ENCODE assay signal across 19 mouse cellular contexts in the genomic region with DNA sequence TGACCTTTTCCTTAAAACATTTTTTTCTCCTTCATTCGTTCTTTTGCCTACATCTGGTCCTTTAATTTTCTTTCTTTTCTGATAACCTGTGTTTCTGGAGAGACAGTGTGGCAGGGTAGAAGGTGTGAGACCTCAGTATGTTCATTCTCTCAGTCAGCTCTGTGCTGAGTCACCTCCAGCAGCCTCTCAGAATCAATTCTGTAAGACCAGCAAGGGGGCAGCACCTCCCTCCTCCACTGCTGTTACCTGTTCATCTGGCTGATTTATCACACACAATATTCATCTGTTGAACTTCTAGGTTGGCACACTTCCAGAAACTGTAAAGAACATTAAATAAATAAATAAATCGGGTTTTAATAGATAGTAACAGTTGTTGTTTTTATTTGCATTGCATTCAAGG. TPM values are rescaled to one million over a fixed set of nuclear protein-coding genes. Genes with fewer than 3 reads are reported as not detected.
DNase-seq lines count a peak whose midpoint lies in the region; ATAC-seq and TF ChIP-seq lines count a peak whose summit lies in the region.
"Had no signal": no experiment of that assay in that cellular context is flagged by ENCODE, and none has a peak within 500 bp of the region (broad histone marks: within the 10 kb centered on the region; RNA-seq: fewer than 3 reads in every experiment).

No protein-coding gene starts in this region.

- TF ChIP-seq CTCF in MEL (IDR thresholded peaks at IDR 0.05 in 2 of 3, conservative IDR thresholded peaks at IDR 0.05 in 1 of 3; ENCODE audit: control insufficient read depth in 1 of 3, insufficient read depth in 1 of 3, low read depth in 2 of 3, low read length in 3 of 3, poor library complexity in 1 of 3, severe bottlenecking in 1 of 3): peak in 2 of 3 experiments; percentile 5 to 17; a peak in 1 of 6 replicates

- no peak overlapping the region for H3K9ac ChIP-seq in intestine, embryonic 15.5 days
- H3K9ac ChIP-seq in intestine, embryonic 16.5 days (ENCODE audit: low read depth, low read length): no peak overlapping the region
- no peak overlapping the region for H3K9ac ChIP-seq in MEL (ENCODE audit: control insufficient read depth, low read depth, low read length, poor library complexity, severe bottlenecking)
- H3K9ac ChIP-seq: embryonic facial prominence, embryonic 15.5 days; forebrain, embryonic 12.5 days; heart, embryonic 12.5 days; hindbrain, embryonic 15.5 days; neural tube, embryonic 13.5 days had no signal

- no peak overlapping the region for H3K27ac ChIP-seq in intestine, embryonic 15.5 days
- no peak overlapping the region for H3K27ac ChIP-seq in intestine, embryonic 16.5 days (ENCODE audit: low read length)
- no peak overlapping the region for H3K27ac ChIP-seq in MEL (ENCODE audit: control insufficient read depth, low read depth, low read length)
- H3K27ac ChIP-seq: embryonic facial prominence, embryonic 15.5 days; forebrain, embryonic 12.5 days; hindbrain, embryonic 15.5 days; midbrain, embryonic 10.5 days; neural tube, embryonic 13.5 days had no signal

- TF ChIP-seq RAD21 in MEL (IDR thresholded peaks at IDR 0.05; ENCODE audit: low read depth, low read length): no peak; the same call in 1 of the 2 replicates

- peak; percentile 14 for DNase-seq in thymus, postnatal 14 days
- no peak for DNase-seq in thymus, adult 18-20 months
- DNase-seq in MEL (ENCODE audit: low read depth, low spot score): no peak
- no peak for DNase-seq in ovary, postnatal 14 days (ENCODE audit: low spot score)
- DNase-seq in retina, embryonic 14.5 days (ENCODE audit: low spot score): no peak
- DNase-seq: cerebellum, postnatal 10 days; gastrocnemius, postnatal 36 days; kidney, adult 8-10 months; kidney, postnatal 36 days; lung, postnatal 10 days; right cerebral cortex, postnatal 4 days had no signal

- H3K27me3 ChIP-seq in intestine, embryonic 15.5 days (replicated peaks): no peaks in the 10 kb centered on the region
- no peaks in the 10 kb centered on the region for H3K27me3 ChIP-seq in intestine, embryonic 16.5 days (replicated peaks; ENCODE audit: control insufficient read depth, insufficient read depth, low read length)
- H3K27me3 ChIP-seq in MEL (ENCODE audit: control insufficient read depth in 1 of 2, insufficient read depth in 2 of 2, low read length in 2 of 2): no peaks in the 10 kb centered on the region
- H3K27me3 ChIP-seq: embryonic facial prominence, embryonic 15.5 days; forebrain, embryonic 12.5 days; heart, embryonic 12.5 days; hindbrain, embryonic 15.5 days; neural tube, embryonic 13.5 days had no signal

- no peaks in the 10 kb centered on the region for H3K79me2 ChIP-seq in MEL (ENCODE audit: control insufficient read depth, insufficient read depth, low read length, poor library complexity)

- no peaks in the 10 kb centered on the region for H3K9me3 ChIP-seq in intestine, embryonic 15.5 days
- no peaks in the 10 kb centered on the region for H3K9me3 ChIP-seq in intestine, embryonic 16.5 days (ENCODE audit: control insufficient read depth, low read length)
- H3K9me3 ChIP-seq in MEL (replicated peaks; ENCODE audit: insufficient read depth, low read length): no peaks in the 10 kb centered on the region
- H3K9me3 ChIP-seq: embryonic facial prominence, embryonic 15.5 days; forebrain, embryonic 12.5 days; heart, embryonic 12.5 days; hindbrain, embryonic 15.5 days; midbrain, embryonic 10.5 days; neural tube, embryonic 13.5 days had no signal

- no peaks in the 10 kb centered on the region for H3K4me1 ChIP-seq in intestine, embryonic 15.5 days (replicated peaks)
- H3K4me1 ChIP-seq in intestine, embryonic 16.5 days (ENCODE audit: control insufficient read depth, insufficient read depth, low read length): no peaks in the 10 kb centered on the region
- H3K4me1 ChIP-seq in MEL (ENCODE audit: control insufficient read depth in 1 of 2, insufficient read depth in 2 of 2, low read length in 2 of 2): no peaks in the 10 kb centered on the region
- H3K4me1 ChIP-seq: embryonic facial prominence, embryonic 15.5 days; forebrain, embryonic 12.5 days; heart, embryonic 12.5 days; hindbrain, embryonic 15.5 days; midbrain, embryonic 10.5 days; neural tube, embryonic 13.5 days had no signal

- peak; percentile 47; the same call in 1 of the 2 replicates for ATAC-seq in intestine, embryonic 15.5 days
- no peak for ATAC-seq in intestine, embryonic 16.5 days

- TF ChIP-seq EP300 in MEL (IDR thresholded peaks at IDR 0.05; ENCODE audit: low read depth in 1 of 2, low read length in 2 of 2): no peak

- no peaks in the 10 kb centered on the region for H3K36me3 ChIP-seq in intestine, embryonic 15.5 days
- no peaks in the 10 kb centered on the region for H3K36me3 ChIP-seq in intestine, embryonic 16.5 days (ENCODE audit: control insufficient read depth, insufficient read depth, low read length)
- no peaks in the 10 kb centered on the region; a peak in 1 of 4 replicates for H3K36me3 ChIP-seq in MEL (ENCODE audit: control insufficient read depth in 1 of 2, insufficient read depth in 2 of 2, low read length in 2 of 2)
- H3K36me3 ChIP-seq: embryonic facial prominence, embryonic 15.5 days; forebrain, embryonic 12.5 days; hindbrain, embryonic 15.5 days; neural tube, embryonic 13.5 days had no signal

- H3K4me2 ChIP-seq in intestine, embryonic 15.5 days (replicated peaks): no peak overlapping the region
- no peak overlapping the region for H3K4me2 ChIP-seq in intestine, embryonic 16.5 days (ENCODE audit: low read depth, low read length)
- H3K4me2 ChIP-seq: embryonic facial prominence, embryonic 15.5 days; forebrain, embryonic 12.5 days; heart, embryonic 12.5 days; hindbrain, embryonic 15.5 days; neural tube, embryonic 13.5 days had no signal

- WGBS in intestine, embryonic 15.5 days: 56% methylated on average over 2 of the region's 2 CpGs
- 52% methylated on average over 2 of the region's 2 CpGs for WGBS in intestine, embryonic 16.5 days

- no peak overlapping the region for H3K4me3 ChIP-seq in intestine, embryonic 15.5 days (replicated peaks)
- H3K4me3 ChIP-seq in intestine, embryonic 16.5 days (ENCODE audit: low read length): no peak overlapping the region
- H3K4me3 ChIP-seq in MEL (ENCODE audit: control insufficient read depth in 1 of 2, insufficient read depth in 1 of 2, low read depth in 2 of 2, low read length in 2 of 2): no peak overlapping the region
- H3K4me3 ChIP-seq: embryonic facial prominence, embryonic 15.5 days; forebrain, embryonic 12.5 days; heart, embryonic 12.5 days; hindbrain, embryonic 15.5 days; midbrain, embryonic 10.5 days; neural tube, embryonic 13.5 days had no signal

- no peak for TF ChIP-seq POLR2A in MEL (IDR thresholded peaks at IDR 0.05; ENCODE audit: control insufficient read depth in 1 of 2, insufficient read depth in 1 of 2, low read depth in 1 of 2, low read length in 2 of 2, poor library complexity in 1 of 2)

TF ChIP-seq in MEL, 35 proteins besides CTCF, POLR2A, EP300 and RAD21 (continues in another document):
- TF ChIP-seq MXI1 (IDR thresholded peaks at IDR 0.05; ENCODE audit: low read depth, low read length) (no peak), RCOR1 (IDR thresholded peaks at IDR 0.05; ENCODE audit: low read depth, low read length) (no peak), MAFK (IDR thresholded peaks at IDR 0.05; ENCODE audit: borderline replicate concordance, low read depth, low read length) (no peak), NRF1 (IDR thresholded peaks at IDR 0.05; ENCODE audit: insufficient read depth, low read depth, low read length, poor library complexity, severe bottlenecking) (no peak), JUND (IDR thresholded peaks at IDR 0.05; ENCODE audit: low read depth, low read length) (no peak), GABPA (IDR thresholded peaks at IDR 0.05; ENCODE audit: low read depth, low read length) (no peak), MYC (IDR thresholded peaks at IDR 0.05; ENCODE audit: low read depth, low read length) (no peak), USF2 (IDR thresholded peaks at IDR 0.05; ENCODE audit: borderline replicate concordance in 1 of 2, insufficient read depth in 1 of 2, low read depth in 1 of 2, low read length in 2 of 2) (no peak), E2F4 (IDR thresholded peaks at IDR 0.05; ENCODE audit: borderline replicate concordance, low read depth, low read length) (no peak)

RNA-seq across cellular contexts. Expression of a gene that starts 13.3 kb away (rescaled TPM):
- polyA plus RNA-seq in intestine, embryonic 15.5 days (2015; fragmentation: Nextera tagmentation; extraction: Ambion mirVana): 10.1 and 11.3 TPM in 2 replicates
- polyA plus RNA-seq in intestine, embryonic 16.5 days (2015; fragmentation: Nextera tagmentation; extraction: Ambion mirVana): 11.0 and 11.6 TPM in 2 replicates
- total RNA-seq in MEL (2012; rRNA removed): 3.2 and 3.7 TPM in 2 replicates
- 1 to 10 TPM in 1 of 2 experiments, not detected in 1; 5.1 TPM for polyA plus RNA-seq in MEL (2012; ENCODE audit: insufficient read depth in 1 of 2, insufficient read length in 2 of 2, low read depth in 1 of 2, low replicate concordance in 2 of 2, missing spikeins in 1 of 2)

RNA-seq across cellular contexts. Expression of a gene that starts 36.6 kb away (rescaled TPM):
- polyA plus RNA-seq in intestine, embryonic 15.5 days (2015; fragmentation: Nextera tagmentation; extraction: Ambion mirVana): 2.8 and 2.9 TPM in 2 replicates
- 2.0 and 2.3 TPM in 2 replicates for polyA plus RNA-seq in intestine, embryonic 16.5 days (2015; fragmentation: Nextera tagmentation; extraction: Ambion mirVana)
- total RNA-seq in MEL (2012; rRNA removed): 1.1 and 1.2 TPM in 2 replicates
- 1 to 10 TPM in 1 of 2 experiments, not detected in 1; 1.9 TPM for polyA plus RNA-seq in MEL (2012; ENCODE audit: insufficient read depth in 1 of 2, insufficient read length in 2 of 2, low read depth in 1 of 2, low replicate concordance in 2 of 2, missing spikeins in 1 of 2)

RNA-seq across cellular contexts. Expression of a gene that starts 36.7 kb away (rescaled TPM):
- 999 and 1,061 TPM in 2 replicates for polyA plus RNA-seq in intestine, embryonic 15.5 days (2015; fragmentation: Nextera tagmentation; extraction: Ambion mirVana)
- polyA plus RNA-seq in intestine, embryonic 16.5 days (2015; fragmentation: Nextera tagmentation; extraction: Ambion mirVana): 976 and 1,024 TPM in 2 replicates
- 186 and 193 TPM in 2 replicates for total RNA-seq in MEL (2012; rRNA removed)
- 1,000 to 10,000 TPM in 1 of 2 experiments, 100 to 1,000 TPM in 1; 266 to 2,226 TPM for polyA plus RNA-seq in MEL (2012; ENCODE audit: insufficient read depth in 1 of 2, insufficient read length in 2 of 2, low read depth in 1 of 2, low replicate concordance in 2 of 2, missing spikeins in 1 of 2)

RNA-seq across cellular contexts. Expression of a gene that starts 58.3 kb away (rescaled TPM):
- polyA plus RNA-seq in intestine, embryonic 15.5 days (2015; fragmentation: Nextera tagmentation; extraction: Ambion mirVana): 48.8 and 56.3 TPM in 2 replicates
- 42.1 and 45.5 TPM in 2 replicates for polyA plus RNA-seq in intestine, embryonic 16.5 days (2015; fragmentation: Nextera tagmentation; extraction: Ambion mirVana)
- total RNA-seq in MEL (2012; rRNA removed): 68.3 and 72.3 TPM in 2 replicates
- 100 to 1,000 TPM in 1 of 2 experiments, 10 to 100 TPM in 1; 73.6 to 369 TPM for polyA plus RNA-seq in MEL (2012; ENCODE audit: insufficient read depth in 1 of 2, insufficient read length in 2 of 2, low read depth in 1 of 2, low replicate concordance in 2 of 2, missing spikeins in 1 of 2)

RNA-seq across cellular contexts. Expression of a gene that starts 58.5 kb away (rescaled TPM):
- polyA plus RNA-seq in intestine, embryonic 15.5 days (2015; fragmentation: Nextera tagmentation; extraction: Ambion mirVana): 38.6 and 41.5 TPM in 2 replicates
- polyA plus RNA-seq in intestine, embryonic 16.5 days (2015; fragmentation: Nextera tagmentation; extraction: Ambion mirVana): 36.1 and 38.1 TPM in 2 replicates
- total RNA-seq in MEL (2012; rRNA removed): 52.1 and 54.8 TPM in 2 replicates
- polyA plus RNA-seq in MEL (2012; ENCODE audit: insufficient read depth in 1 of 2, insufficient read length in 2 of 2, low read depth in 1 of 2, low replicate concordance in 2 of 2, missing spikeins in 1 of 2): 100 to 1,000 TPM in 1 of 2 experiments, 10 to 100 TPM in 1; 70.0 to 270 TPM
